Mouse (Mus musculus) urinary bladder, adult 18-20 months (tissue): ENCODE data around the gene B3gnt2.

Experiments used
- DNase-seq, 2 experiments: peaks; one replicate each; pipeline ENCODE4 v3.0.0; 2022; ENCODE audit warnings: low spot score in 2 of 2, mixed read lengths in 2 of 2

The B3gnt2 gene

DNA sequence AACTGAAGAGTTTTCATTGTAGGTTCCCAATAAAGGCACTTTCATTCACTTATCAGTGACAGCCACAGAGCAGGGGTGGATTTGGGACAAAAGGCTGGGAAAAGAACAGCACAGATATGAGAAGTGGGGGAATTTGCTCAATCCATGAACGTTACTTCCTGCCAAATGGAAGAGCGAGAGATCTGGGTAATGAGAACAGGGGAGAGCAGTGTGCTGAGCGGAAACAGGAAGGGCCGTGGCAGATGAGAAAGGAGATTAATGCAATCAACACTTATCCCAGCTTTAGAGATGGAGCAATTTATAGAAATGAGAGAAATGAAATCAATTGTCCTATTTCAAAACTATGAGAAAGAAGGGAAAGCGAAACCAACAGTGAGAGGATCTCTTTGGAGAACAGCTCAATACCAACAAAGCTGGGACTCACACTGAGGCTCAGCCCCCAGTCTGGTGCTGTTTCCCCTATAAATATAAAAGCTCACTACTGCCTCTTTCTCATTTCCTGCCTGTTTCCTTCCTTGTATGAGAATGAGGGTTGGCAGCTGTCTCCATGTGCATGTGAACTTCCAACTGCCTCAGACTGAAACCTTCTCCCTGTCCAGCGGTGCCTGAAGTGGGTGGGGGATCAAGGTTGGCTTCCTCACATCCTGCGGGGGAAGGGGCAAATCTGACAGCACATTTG lies 11.0 kb upstream of the B3gnt2 start:
- no peak for DNase-seq

DNA sequence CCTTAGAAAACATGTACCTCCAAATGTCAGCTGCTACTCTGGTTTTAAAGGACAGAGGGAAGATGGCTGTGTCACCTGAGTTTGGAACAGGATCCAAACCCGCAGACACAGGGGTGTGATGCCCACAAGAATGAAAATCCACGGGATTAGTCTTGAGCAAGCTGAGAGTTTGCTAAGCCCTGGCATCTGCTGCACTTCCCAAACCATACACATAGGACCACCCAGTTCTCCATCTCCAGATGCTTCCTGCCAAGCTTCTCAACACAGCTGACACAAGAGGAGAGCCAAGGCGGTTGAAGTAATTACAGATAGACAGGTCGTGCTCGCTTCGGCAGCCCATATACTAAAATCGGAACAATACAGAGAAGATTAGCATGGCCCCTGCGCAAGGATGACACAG lies 7.8 kb upstream of the B3gnt2 start:
- no peak for DNase-seq

DNA sequence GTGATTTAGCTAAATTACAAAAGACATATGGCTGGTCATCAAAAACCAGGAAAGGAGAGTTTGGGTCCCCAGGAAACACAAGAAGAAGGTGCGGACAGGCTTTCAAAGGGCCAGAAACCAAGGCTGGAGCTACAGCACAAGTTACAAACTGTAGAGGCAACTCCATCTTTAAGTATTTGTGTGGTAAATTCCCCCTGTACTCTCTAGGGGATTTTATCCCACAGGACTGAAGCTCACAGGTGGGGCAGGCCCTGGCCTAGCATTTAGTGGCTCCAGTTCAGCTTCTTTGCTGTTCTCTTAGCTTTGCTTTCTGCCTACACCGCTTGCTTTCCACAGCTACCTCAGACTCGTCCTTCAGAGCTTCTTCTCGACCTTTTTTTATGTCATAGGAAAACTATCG lies 6.9 kb upstream of the B3gnt2 start:
- DNase-seq, result no peak

DNA sequence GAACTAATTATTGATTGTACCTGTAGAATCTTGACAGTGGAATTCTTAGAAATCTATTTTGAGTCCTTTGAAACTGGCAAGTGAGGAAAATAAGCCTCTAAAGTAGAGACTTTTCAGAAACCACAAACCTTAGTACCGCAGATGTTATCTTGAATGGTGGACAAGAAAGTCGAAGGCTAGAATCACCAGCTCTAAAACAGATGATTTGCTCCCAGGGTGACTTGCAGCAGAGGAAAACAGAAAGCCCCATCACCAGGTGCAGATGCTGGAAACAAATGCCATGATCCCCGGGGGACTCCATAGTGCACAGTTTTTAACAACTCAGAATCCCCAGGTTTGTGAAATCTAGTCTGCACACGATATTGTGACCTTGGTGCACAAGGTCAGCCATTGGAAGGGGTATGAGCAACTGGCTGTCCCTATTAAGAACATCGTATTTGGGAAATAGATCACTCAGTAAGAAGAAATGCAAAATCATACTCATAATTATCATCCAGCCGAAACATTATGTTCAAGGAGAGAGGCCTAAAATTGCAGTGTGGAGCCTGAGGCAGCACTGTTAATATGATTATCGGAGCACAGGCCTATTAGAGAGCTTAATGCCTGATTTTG lies 5.0 kb upstream of the B3gnt2 start:
- DNase-seq, result no peak

DNA sequence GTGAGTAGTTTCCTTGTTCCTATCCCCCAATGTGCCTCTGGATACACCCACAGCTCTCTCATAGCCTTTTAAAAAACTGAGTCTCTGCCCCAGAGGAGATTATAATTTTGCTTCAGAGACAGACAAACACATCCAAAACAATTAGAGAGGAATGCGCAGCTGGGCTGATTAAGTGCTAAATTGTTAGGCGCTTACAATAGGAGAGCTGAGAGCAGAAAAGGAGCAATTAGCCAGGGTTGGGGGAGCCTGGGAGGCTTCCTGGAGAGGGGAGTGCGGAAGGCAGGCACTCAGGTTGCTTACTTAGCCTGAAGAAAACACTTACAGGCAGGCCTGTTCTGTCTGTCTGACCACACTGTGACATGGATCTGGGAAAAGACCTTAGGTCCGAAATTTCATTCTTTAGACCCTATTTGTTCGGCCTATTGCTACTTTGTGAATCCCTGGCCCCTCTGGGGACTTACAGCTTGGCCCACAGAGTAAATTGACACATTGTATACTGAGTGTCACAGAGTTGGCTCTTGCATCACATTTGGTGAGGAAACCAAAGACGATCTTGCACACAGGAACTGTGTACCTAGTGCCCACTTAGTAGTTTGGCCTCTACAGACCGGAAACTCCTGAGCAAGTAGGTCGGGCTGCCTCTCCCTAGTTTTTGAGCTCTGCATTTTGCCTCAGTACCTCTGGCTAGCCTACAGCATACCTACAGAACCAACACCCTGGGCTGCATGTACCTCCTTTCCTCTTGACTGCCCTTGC lies 3.7 kb upstream of the B3gnt2 start:
- DNase-seq, result no peak

DNA sequence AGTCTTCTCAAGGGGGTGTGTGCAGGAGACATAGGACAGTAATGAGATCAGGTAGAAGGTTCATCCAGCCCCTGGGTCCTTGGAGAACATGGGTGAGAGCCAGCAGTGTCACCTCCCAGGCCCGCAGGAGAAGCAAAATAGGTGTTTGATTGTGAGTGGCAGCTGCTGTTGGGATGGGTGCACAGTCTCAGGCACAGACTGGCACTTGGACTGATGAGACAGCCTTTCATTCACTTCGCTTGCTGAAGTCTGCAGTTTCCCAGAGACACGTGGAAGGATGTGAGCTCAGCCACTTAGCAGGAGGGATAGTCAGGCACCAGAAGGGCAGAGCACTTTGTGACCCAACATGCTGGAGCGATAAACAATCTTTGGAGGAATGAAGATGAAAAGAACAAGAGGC lies 2.8 kb upstream of the B3gnt2 start:
- no peak for DNase-seq

DNA sequence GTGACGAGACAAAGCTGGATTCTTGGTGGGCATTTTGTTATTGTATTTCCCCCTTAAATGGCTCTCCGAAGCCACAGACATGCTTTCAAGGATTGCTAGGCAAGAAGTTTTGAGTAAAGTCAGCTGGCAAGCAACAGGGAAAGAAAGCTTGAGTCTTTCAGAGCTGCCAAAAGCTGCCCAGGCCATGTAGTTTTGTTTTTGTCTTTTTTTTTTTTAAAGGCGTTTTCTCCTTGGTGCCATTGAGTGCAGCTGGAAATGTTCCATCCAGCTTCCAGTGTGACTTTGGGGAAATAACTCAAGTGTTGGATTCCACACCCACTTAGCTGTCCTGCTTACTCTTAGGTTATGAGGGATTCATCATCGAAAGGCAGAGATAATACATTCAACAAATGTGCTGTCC lies 554 bp upstream of the B3gnt2 start:
- DNase-seq, result no peak

DNA sequence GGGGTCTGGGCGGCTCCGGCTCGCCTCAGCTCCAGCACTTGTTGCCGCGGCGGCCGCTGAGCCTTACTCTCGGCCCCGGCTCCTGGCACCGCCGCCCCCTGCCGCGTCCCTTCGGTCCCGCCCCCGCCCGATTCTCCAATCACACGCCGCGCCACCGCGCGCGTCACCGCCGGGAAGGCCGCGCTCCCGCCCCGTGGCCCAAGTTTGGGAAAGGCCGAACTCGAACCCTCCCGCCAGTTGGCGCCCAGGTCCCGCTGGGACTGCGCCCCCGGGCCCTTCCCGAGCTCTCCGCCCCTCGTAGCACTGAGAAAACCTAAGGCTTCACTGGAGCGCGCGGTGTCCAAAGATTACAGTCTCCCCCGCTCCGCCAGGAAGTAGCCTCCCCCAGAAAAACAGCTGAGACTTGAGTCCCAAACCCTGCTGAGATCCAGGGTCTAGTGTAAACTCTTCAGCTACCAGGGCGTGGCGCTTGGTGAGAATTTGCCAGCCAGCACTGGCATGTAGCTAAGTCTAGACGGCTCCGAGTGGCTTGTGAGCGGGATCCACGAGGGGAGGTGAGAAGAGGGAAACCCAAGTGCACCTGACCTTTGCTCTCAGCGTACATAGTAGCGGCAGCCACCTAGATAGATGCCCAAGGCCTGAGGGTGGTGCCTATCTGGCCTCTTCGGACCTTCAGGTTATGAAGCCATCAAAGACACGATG lies 977 bp downstream of the B3gnt2 start:
- DNase-seq, result peak; percentile 85 to 86

DNA sequence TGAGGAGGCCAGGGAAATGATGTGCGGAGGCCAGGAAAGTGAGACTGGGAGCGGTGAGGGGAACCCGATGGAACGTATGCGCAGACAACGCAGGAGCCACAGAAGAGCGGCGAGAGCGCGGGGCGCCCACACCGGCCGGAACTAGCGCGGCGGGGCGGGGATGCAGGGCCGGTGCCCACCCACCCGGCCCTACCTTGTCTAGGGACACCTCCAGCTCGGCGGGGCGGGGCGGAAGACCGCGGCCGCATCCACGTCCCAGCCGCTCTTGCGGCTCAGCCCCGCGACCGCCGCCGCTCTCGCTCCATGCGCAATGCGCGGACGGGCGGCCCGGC lies 1.5 kb downstream of the B3gnt2 start:
- no peak for DNase-seq

DNA sequence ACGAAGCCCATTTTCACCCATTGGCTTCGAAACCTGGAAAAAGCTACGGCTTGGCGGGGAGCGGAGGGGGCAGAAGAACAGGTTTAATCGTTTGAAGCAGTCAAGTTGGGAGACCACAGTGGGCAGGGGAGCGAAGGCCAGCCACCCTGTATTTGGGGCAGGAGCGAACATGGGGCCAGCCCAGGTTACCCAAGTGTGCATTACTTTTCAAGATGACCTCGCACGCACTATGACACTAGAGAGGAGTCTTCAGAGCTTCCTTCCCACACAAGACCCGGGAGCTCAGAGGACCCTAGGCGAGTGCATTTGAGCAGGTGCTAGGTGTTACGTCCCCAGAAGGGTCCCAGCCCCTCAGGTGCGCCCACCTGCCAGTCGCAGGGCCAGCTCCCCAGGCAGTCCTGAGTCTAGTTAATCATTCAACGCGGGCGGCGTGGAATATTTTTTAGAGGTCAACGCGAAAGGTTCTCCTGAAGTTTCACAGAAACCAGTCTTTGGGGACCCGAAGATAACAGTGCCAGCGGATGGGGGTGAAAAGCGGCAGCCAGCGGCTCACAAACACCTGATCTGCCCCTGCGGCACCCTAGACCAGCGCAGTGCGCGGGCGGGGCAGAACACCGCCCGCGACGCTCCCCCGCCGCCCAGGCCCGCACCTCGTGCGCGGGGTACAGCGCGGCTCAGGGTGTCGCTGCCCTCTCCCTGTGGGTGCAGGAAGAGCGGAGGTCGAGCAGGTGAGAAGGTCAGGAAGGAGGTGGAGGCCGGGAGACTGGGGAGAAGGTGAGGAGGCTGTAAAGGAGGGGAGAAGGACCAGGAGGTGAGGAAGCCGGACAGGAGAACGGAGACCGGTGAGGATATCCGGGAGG lies 2.1 kb downstream of the B3gnt2 start:
- peak in 1 of 2 experiments; percentile 57 for DNase-seq

DNA sequence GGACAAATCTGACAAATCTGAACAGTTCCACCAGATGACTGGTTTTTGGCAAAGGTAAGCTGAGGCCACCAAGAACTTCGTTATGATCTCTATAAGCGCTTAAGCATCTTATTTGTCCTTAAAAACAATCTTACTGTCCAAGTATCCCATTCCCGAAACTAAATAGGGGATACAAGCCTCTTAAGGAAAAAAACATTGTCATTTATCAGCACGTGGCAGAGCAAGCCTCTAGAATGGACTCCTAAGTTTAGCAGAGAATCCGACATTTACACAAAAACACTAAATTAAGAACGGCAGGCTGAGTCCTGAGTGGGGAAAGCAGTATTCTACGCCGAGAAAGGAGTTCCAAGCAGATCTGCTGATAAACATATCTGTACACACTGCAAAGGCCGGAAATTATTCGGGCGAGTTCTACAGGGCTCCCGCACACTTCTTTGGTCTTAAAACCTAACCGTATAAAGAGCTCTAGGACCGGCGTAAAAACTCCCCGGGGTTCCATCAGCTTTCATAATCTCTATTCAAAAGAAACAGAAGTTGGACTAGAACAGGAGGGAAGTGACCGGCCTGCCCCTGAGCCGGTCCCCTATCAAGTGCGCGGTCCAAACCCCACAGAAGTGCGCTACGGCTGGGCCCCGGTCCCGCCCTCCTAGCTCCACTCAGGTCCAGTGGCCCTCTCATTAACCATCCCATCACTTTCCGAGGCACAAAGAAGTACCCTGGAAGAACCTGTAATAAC lies 2.9 kb downstream of the B3gnt2 start:
- no peak for DNase-seq

DNA sequence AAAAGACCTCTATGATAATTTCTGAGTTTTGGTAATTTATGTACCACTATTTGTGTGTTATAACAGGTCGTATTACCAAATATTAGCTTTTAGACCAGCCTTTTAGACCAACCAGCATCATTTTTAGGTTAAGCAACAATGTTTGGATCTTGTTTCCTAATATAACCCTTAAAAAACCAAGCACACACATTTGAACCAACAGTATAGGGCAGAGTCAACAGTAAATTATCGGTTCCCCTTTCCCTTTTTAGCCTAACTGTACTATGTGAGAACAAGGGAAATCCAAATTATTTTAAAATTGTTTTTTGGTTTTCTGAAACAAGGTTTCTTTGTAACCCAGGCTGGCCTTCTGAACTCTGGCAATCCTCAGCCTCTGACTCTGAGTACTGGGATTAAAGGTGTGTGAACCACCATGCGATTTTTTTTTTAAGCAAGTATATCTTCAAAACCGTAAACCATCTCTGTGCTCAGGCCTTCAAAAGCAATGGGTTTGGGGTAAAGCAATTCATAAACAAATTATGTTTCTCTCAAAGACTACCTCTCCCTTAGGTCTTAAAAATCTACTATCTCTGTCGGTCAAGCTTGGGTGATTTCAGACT lies 3.6 kb downstream of the B3gnt2 start:
- DNase-seq, result no peak

DNA sequence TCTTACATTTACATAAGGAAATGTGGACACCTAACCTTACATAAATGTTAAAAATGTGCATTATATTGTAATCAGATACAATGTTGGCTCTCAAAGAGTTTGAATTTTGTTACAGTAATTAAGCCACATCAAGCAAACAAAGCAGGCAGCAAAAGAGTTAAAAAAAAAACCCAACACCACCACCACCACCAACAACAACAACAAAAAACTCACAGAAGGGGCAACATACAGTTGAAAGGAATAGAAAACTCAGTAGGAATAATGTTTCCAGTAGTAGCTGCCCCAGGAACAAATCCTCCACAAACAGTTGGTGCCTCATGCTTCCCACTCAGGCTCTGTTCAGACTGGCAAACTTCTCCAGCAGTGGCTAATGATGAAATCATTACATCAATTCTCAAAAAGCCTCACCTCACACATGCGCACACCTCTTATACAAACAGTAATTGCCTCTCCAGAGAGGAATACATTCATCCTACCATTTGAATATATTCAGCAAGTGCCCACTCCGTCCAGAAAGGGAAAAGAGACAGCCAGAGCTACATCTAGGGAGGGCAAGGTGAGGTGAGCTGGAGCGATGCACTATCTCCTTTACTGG lies 4.3 kb downstream of the B3gnt2 start:
- no peak for DNase-seq

DNA sequence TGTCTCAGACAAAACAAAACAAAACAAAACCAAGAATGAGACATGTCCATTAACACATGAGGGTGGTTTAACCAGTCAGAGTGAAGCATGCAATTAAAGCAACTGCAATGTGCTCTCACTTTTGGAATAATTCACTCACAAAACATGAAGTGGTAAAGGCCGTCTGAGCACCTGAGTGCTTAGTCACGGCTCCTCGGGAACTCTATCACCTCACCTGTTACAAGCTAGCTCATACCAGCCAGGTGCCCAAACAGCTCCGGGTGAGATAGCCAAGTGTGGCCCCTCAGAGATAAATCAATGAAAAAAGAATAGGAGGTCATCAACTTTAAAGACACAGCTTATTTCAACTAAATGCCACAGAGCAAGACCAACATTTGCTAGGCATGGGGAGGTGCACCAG lies 6.2 kb downstream of the B3gnt2 start:
- DNase-seq, result no peak

DNA sequence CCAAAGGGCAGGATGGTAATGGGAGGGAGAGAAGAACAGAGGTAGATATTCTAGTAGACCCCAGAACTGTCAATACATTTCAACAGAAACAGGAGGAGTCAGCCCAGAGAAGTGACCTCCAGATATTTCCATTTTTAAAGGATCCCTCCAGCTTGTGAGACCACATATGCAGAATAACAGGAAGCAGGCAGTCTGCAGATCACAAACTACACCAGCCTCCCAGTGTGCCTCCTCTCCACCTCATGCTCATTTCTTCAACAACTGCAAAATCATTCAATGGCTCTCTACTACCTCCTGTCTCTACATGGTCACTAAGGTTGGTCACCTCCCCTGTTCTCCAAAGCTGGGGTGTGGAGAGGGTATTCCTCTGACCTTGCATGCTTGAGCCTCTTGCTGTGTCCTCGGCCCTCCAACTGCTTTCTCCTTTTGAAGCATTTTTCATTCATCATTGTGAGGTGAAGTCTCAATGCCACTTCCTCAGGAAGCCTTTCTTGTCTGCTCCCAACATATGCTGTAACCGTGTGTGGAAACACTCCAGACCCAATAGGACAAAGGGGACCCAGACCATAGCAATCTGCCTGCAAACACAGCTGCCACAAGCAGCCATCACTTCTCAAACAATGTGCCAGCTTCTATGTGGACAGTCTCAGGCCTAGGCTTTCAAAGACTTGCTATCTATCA lies 7.1 kb downstream of the B3gnt2 start:
- DNase-seq, result no peak

DNA sequence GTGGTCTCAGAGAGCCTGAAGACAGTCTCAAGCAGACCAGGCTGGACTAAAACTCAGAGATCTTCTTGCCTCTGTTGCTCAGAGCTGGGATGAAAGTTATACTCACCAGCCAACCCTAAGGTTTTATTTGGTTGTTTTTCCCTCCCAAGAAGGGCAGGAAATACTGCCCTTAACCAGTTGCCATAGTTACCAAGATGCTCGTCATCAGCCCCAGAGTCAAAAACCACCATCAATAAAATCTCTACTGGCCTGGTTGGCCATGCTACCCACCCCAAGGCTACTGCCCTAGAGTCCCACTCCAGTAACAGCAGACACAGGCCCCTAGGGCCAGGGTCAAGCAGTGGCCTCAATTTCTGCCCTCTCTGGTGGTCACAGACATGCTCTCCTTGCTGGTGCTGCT lies 8.3 kb downstream of the B3gnt2 start:
- DNase-seq, result no peak

DNA sequence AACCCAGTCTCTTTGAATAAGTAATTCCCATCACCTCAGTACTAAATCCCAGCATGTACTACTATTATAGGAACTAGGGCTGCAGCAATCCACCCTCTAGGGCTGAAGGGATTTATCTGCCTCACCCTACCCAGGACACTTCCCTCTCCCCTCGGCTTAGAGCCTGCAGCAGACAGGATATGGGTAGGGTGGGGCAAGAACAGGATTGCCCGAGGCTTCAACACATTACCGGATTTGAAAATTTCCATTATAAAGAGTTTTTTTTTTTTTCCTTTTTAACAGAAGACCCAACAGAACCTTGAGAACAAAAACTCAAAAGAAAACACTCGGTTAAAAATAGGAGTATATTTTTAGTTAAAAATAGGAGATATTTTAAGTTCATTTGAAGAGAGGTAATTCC lies 9.3 kb downstream of the B3gnt2 start:
- no peak for DNase-seq

DNA sequence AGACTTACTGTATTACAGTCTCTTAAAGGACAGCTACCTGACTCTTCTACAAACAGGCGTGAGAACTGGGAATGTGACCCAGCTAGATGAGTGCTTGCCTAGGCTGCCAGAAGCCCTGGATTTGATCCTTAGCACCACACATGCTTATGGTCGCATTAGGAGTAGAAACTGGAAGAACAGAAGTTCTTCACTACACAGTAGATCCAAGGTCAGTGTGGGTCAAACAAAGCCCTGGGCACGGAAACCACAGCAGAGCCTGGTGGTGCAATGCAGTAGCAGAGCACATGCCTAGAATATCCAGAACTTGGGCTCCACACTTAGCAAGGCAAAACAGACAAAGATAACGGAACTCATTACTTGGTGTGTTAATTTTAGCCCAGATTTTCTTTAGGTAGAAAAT lies 10.7 kb downstream of the B3gnt2 start:
- DNase-seq, result no peak

DNA sequence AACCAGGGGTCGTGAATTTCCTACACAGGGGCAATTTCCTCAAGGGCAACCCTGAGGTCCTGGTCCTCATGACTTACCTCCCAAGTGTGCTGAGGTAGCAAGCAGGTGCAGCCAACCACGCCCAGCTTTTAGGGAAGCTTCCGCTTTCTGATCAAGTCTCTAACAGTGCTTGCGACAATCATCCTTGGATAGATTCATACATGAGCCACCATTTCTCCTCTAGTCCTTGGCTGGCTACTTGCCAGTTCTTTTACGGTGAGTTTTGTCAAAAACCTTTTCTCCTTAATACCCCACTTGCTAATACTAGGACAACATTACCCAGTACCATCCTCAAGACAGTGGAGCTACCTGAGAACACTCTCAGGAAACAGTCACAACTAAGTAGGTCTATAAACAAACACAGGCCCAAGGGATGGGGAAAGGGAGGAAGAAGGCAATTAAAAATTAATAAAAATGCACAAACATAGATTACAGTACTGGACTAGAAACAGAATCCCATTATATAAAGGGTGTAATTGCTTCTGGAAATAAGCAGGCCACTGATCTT lies 12.0 kb downstream of the B3gnt2 start:
- no peak for DNase-seq
